In the genomic region with DNA sequence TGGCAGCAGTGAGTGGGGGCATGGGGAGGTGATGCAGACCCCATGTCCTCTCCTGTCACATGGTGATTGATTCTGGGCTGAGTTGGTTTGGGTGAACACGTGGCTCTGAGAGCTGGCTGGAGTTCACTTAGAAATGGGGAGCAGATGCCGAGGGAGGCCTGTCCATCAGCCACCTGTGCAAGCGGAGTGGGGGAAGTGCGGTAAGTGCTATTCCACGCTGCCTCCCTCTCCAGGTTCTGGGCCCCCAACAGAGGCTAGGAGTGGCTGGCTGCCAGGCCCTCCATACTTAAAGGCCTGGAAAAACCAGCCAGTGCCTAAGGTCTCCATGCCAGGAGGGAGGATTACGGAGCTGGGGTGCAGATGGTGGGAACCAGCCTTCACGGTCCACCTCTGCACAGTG, we compare ENCODE assay signal across 17 mouse cellular contexts.
DNase-seq lines count a peak whose midpoint lies in the region; ATAC-seq lines count a peak whose summit lies in the region.
"Had no signal": no experiment of that assay in that cellular context is flagged by ENCODE, and none has a peak within 500 bp of the region (broad histone marks: within the 10 kb centered on the region; RNA-seq: fewer than 3 reads in every experiment).

No protein-coding gene starts in this region.

- H3K27ac ChIP-seq in hindbrain, embryonic 16.5 days (ENCODE audit: low read depth, low read length): no peak overlapping the region
- H3K27ac ChIP-seq in hindbrain, embryonic 12.5 days: no peak overlapping the region
- H3K27ac ChIP-seq in embryonic facial prominence, embryonic 10.5 days (replicated peaks): 0 out of 2 replicates have a peak overlapping the region, but pooled peaks have one; percentile 44
- H3K27ac ChIP-seq in limb, embryonic 13.5 days: peak overlapping the region; percentile 48
- H3K27ac ChIP-seq: liver, embryonic 12.5 days; neural tube, embryonic 15.5 days had no signal

- H3K27me3 ChIP-seq in hindbrain, embryonic 16.5 days (replicated peaks; ENCODE audit: control insufficient read depth, insufficient read depth, low read length): no peaks in the 10 kb centered on the region
- H3K27me3 ChIP-seq in hindbrain, embryonic 12.5 days: no peaks in the 10 kb centered on the region; the same call in 1 of the 2 replicates
- peaks cover 44% of the 10 kb centered on the region for H3K27me3 ChIP-seq in embryonic facial prominence, embryonic 10.5 days (replicated peaks; ENCODE audit: low read depth, poor library complexity, severe bottlenecking)
- H3K27me3 ChIP-seq in limb, embryonic 13.5 days: peaks cover 5% of the 10 kb centered on the region; the same call in 1 of the 2 replicates

- WGBS in hindbrain, embryonic 16.5 days: 37% methylated on average over 7 of the region's 7 CpGs
- WGBS in hindbrain, embryonic 12.5 days: 50% methylated on average over 7 of the region's 7 CpGs
- WGBS in embryonic facial prominence, embryonic 10.5 days: 53% methylated on average over 7 of the region's 7 CpGs
- WGBS in limb, embryonic 13.5 days: 18% methylated on average over 7 of the region's 7 CpGs

- no peaks in the 10 kb centered on the region for H3K36me3 ChIP-seq in hindbrain, embryonic 16.5 days (ENCODE audit: control insufficient read depth, insufficient read depth, low read length)
- H3K36me3 ChIP-seq in hindbrain, embryonic 12.5 days: no peaks in the 10 kb centered on the region
- no peaks in the 10 kb centered on the region for H3K36me3 ChIP-seq in embryonic facial prominence, embryonic 10.5 days (replicated peaks)
- H3K36me3 ChIP-seq in limb, embryonic 13.5 days: no peaks in the 10 kb centered on the region
- H3K36me3 ChIP-seq: liver, embryonic 12.5 days; neural tube, embryonic 15.5 days had no signal

- H3K4me2 ChIP-seq in hindbrain, embryonic 16.5 days (ENCODE audit: low read length): no peak overlapping the region
- no peak overlapping the region for H3K4me2 ChIP-seq in hindbrain, embryonic 12.5 days (replicated peaks)
- H3K4me2 ChIP-seq in limb, embryonic 13.5 days (replicated peaks): 0 out of 2 replicates have a peak overlapping the region, but pooled peaks have one; percentile 14
- H3K4me2 ChIP-seq: heart, embryonic 11.5 days; liver, embryonic 12.5 days; neural tube, embryonic 15.5 days had no signal

- ATAC-seq in hindbrain, embryonic 16.5 days: peak; percentile 44
- no peak for ATAC-seq in hindbrain, embryonic 12.5 days (ENCODE audit: low FRiP score)
- ATAC-seq in limb, embryonic 13.5 days (ENCODE audit: low FRiP score, low read depth): peak; percentile 53
- ATAC-seq: liver, embryonic 12.5 days had no signal

- DNase-seq in embryo, embryonic 11 days: peak; percentile 38
- no peak for DNase-seq in embryo, embryonic 9.5 days (ENCODE audit: extremely low spot score)
- peak; percentile 42 for DNase-seq in embryonic facial prominence, embryonic 10.5 days (ENCODE audit: low spot score)
- DNase-seq in spleen, adult 18-20 months: no peak
- DNase-seq: adrenal gland, adult 8-10 months; B cell, adult 2 months; kidney, adult 2 months; kidney, postnatal 4 days; lung, postnatal 14 days; retina, postnatal 1 day; thymus, postnatal 4 days had no signal

- no peaks in the 10 kb centered on the region for H3K9me3 ChIP-seq in hindbrain, embryonic 16.5 days (ENCODE audit: control insufficient read depth, low read length)
- H3K9me3 ChIP-seq in hindbrain, embryonic 12.5 days (replicated peaks): no peaks in the 10 kb centered on the region
- H3K9me3 ChIP-seq in embryonic facial prominence, embryonic 10.5 days: no peaks in the 10 kb centered on the region
- H3K9me3 ChIP-seq in limb, embryonic 13.5 days: no peaks in the 10 kb centered on the region
- H3K9me3 ChIP-seq: liver, embryonic 12.5 days; neural tube, embryonic 15.5 days had no signal

- no peak overlapping the region for H3K4me3 ChIP-seq in hindbrain, embryonic 16.5 days (ENCODE audit: low read length)
- no peak overlapping the region for H3K4me3 ChIP-seq in hindbrain, embryonic 12.5 days
- no peak overlapping the region for H3K4me3 ChIP-seq in embryonic facial prominence, embryonic 10.5 days
- H3K4me3 ChIP-seq in limb, embryonic 13.5 days: no peak overlapping the region
- H3K4me3 ChIP-seq: liver, embryonic 12.5 days; neural tube, embryonic 15.5 days had no signal

- no peak overlapping the region for H3K9ac ChIP-seq in hindbrain, embryonic 16.5 days (ENCODE audit: low read depth, low read length)
- H3K9ac ChIP-seq in hindbrain, embryonic 12.5 days: no peak overlapping the region
- H3K9ac ChIP-seq in limb, embryonic 13.5 days: no peak overlapping the region
- H3K9ac ChIP-seq: liver, embryonic 12.5 days; neural tube, embryonic 15.5 days had no signal

- H3K4me1 ChIP-seq in hindbrain, embryonic 16.5 days (ENCODE audit: control insufficient read depth, insufficient read depth, low read depth, low read length): peaks cover 7% of the 10 kb centered on the region; the same call in 1 of the 2 replicates
- H3K4me1 ChIP-seq in hindbrain, embryonic 12.5 days: peaks cover 36% of the 10 kb centered on the region
- H3K4me1 ChIP-seq in embryonic facial prominence, embryonic 10.5 days: peaks cover 72% of the 10 kb centered on the region
- peaks cover 77% of the 10 kb centered on the region for H3K4me1 ChIP-seq in limb, embryonic 13.5 days
- H3K4me1 ChIP-seq: liver, embryonic 12.5 days had no signal

Comparison
In these comparisons a context has a peak if more than half of its experiments do, and no peak if none do; other contexts are left out.
1. DNase-seq: peak in embryo, embryonic 11 days (single experiment) and embryonic facial prominence, embryonic 10.5 days (single experiment); none in embryo, embryonic 9.5 days (single experiment) and spleen, adult 18-20 months (0 of 2).
2. H3K27ac ChIP-seq: peak in embryonic facial prominence, embryonic 10.5 days (single experiment) and limb, embryonic 13.5 days (single experiment); none in hindbrain, embryonic 16.5 days (single experiment) and hindbrain, embryonic 12.5 days (single experiment).